Comparison of ENCODE assay signal across 24 mouse cellular contexts in genomic region chr1:55211081-55211480, GRCm38 (mm10). TPM values are rescaled to one million over a fixed set of nuclear protein-coding genes. Genes with fewer than 3 reads are reported as not detected.
DNase-seq lines count a peak whose midpoint lies in the region; ATAC-seq and TF ChIP-seq lines count a peak whose summit lies in the region.
"Had no signal": no experiment of that assay in that cellular context is flagged by ENCODE, and none has a peak within 500 bp of the region (broad histone marks: within the 10 kb centered on the region; RNA-seq: fewer than 3 reads in every experiment).

No protein-coding gene starts in this region.

- peak; percentile 48 for DNase-seq in adrenal gland, postnatal 14 days
- DNase-seq in adrenal gland, postnatal 4 days (ENCODE audit: low spot score in 2 of 2), result no peak
- no peak for DNase-seq in midbrain, embryonic 10.5 days (ENCODE audit: low spot score)
- no peak for DNase-seq in midbrain, embryonic 11.5 days (ENCODE audit: low spot score, missing footprints)
- no peak for DNase-seq in limb, embryonic 11.5 days (ENCODE audit: low spot score)
- DNase-seq in gastrocnemius, postnatal 4 days (ENCODE audit: low spot score in 2 of 2), result no peak
- DNase-seq: cerebellum, adult 2 months; cerebellum, postnatal 25 days; embryo, embryonic 11 days; gastrocnemius, adult 2 months; kidney, adult 11 months; liver, embryonic 13.5 days; midbrain, embryonic 14.5 days; right cerebral cortex, adult 18-20 months; right cerebral cortex, postnatal 4 days had no signal

- 0 out of 2 replicates have a peak, but pooled peaks cover 8% of the 10 kb centered on the region for H3K27me3 ChIP-seq in midbrain, embryonic 10.5 days (ENCODE audit: low read depth, poor library complexity, severe bottlenecking)
- no peaks in the 10 kb centered on the region for H3K27me3 ChIP-seq in midbrain, embryonic 11.5 days (ENCODE audit: control insufficient read depth, insufficient read depth, low read length)
- H3K27me3 ChIP-seq in limb, embryonic 11.5 days (ENCODE audit: control insufficient read depth, insufficient read depth, low read length), result no peaks in the 10 kb centered on the region
- H3K27me3 ChIP-seq: embryonic facial prominence, embryonic 15.5 days; liver, embryonic 13.5 days; neural tube, embryonic 13.5 days; Patski had no signal

- peak overlapping the region; percentile 13; the same call in 1 of the 2 replicates for H3K27ac ChIP-seq in midbrain, embryonic 10.5 days (replicated peaks)
- H3K27ac ChIP-seq in midbrain, embryonic 11.5 days (ENCODE audit: low read depth, low read length), result no peak overlapping the region
- peak overlapping the region; percentile 58; the same call in 1 of the 2 replicates for H3K27ac ChIP-seq in bone marrow, adult 2 months (ENCODE audit: control insufficient read depth, insufficient read depth, low read depth, low read length, poor library complexity)
- peak overlapping the region; percentile 52; the same call in 1 of the 2 replicates for H3K27ac ChIP-seq in limb, embryonic 11.5 days (replicated peaks; ENCODE audit: low read depth, low read length)
- H3K27ac ChIP-seq: embryonic facial prominence, embryonic 15.5 days; gastrocnemius, adult 2 months; heart, embryonic 10.5 days; liver, embryonic 13.5 days; neural tube, embryonic 13.5 days had no signal

- no peak for ATAC-seq in midbrain, embryonic 11.5 days (ENCODE audit: low FRiP score)
- ATAC-seq in limb, embryonic 11.5 days (ENCODE audit: insufficient number of reproducible peaks, low FRiP score, low TSS enrichment, low read depth), result no peak
- ATAC-seq: forebrain, embryonic 14.5 days; Patski had no signal

- 80% methylated on average over 8 of the region's 8 CpGs for WGBS in midbrain, embryonic 10.5 days
- 77% methylated on average over 8 of the region's 8 CpGs for WGBS in midbrain, embryonic 11.5 days
- 75% methylated on average over 8 of the region's 8 CpGs for WGBS in bone marrow, adult 2 months
- 79% methylated on average over 8 of the region's 8 CpGs for WGBS in limb, embryonic 11.5 days

- H3K4me3 ChIP-seq in midbrain, embryonic 10.5 days, result no peak overlapping the region
- no peak overlapping the region for H3K4me3 ChIP-seq in midbrain, embryonic 11.5 days (ENCODE audit: low read depth, low read length)
- H3K4me3 ChIP-seq in bone marrow, adult 2 months (replicated peaks; ENCODE audit: control insufficient read depth, low read depth, low read length), result no peak overlapping the region
- H3K4me3 ChIP-seq in limb, embryonic 11.5 days (ENCODE audit: low read depth, low read length), result no peak overlapping the region
- H3K4me3 ChIP-seq: embryonic facial prominence, embryonic 15.5 days; gastrocnemius, adult 2 months; heart, embryonic 10.5 days; liver, embryonic 13.5 days; myocyte; neural tube, embryonic 13.5 days had no signal

- no peak for TF ChIP-seq CTCF in bone marrow, adult 2 months (IDR thresholded peaks at IDR 0.05; ENCODE audit: control insufficient read depth, insufficient read depth, low read length)

- H3K9me3 ChIP-seq in midbrain, embryonic 10.5 days (replicated peaks), result no peaks in the 10 kb centered on the region
- H3K9me3 ChIP-seq in midbrain, embryonic 11.5 days (ENCODE audit: control insufficient read depth, low read length), result no peaks in the 10 kb centered on the region
- no peaks in the 10 kb centered on the region for H3K9me3 ChIP-seq in limb, embryonic 11.5 days (ENCODE audit: control insufficient read depth, low read length)
- H3K9me3 ChIP-seq: embryonic facial prominence, embryonic 15.5 days; G1E; heart, embryonic 10.5 days; liver, embryonic 13.5 days; neural tube, embryonic 13.5 days had no signal

- no peaks in the 10 kb centered on the region for H3K36me3 ChIP-seq in midbrain, embryonic 10.5 days
- H3K36me3 ChIP-seq in midbrain, embryonic 11.5 days (ENCODE audit: control insufficient read depth, insufficient read depth, low read length), result no peaks in the 10 kb centered on the region
- no peaks in the 10 kb centered on the region for H3K36me3 ChIP-seq in limb, embryonic 11.5 days (ENCODE audit: control insufficient read depth, insufficient read depth, low read length)
- H3K36me3 ChIP-seq: G1E; heart, embryonic 10.5 days; liver, embryonic 13.5 days; neural tube, embryonic 13.5 days had no signal

- peaks cover 20% of the 10 kb centered on the region for H3K4me1 ChIP-seq in midbrain, embryonic 10.5 days
- 0 out of 2 replicates have a peak, but pooled peaks cover 2% of the 10 kb centered on the region for H3K4me1 ChIP-seq in midbrain, embryonic 11.5 days (ENCODE audit: control insufficient read depth, insufficient read depth, low read length)
- peaks cover 12% of the 10 kb centered on the region for H3K4me1 ChIP-seq in bone marrow, adult 2 months (ENCODE audit: control insufficient read depth, insufficient read depth, low read length)
- peaks cover 14% of the 10 kb centered on the region for H3K4me1 ChIP-seq in limb, embryonic 11.5 days (ENCODE audit: control insufficient read depth, insufficient read depth, low read length)

- H3K4me2 ChIP-seq in midbrain, embryonic 11.5 days, result no peak overlapping the region
- H3K4me2 ChIP-seq in limb, embryonic 11.5 days (ENCODE audit: low read depth, severe bottlenecking), result no peak overlapping the region
- H3K4me2 ChIP-seq: embryonic facial prominence, embryonic 15.5 days; lung, embryonic 14.5 days; neural tube, embryonic 13.5 days had no signal

- TF ChIP-seq POLR2A in bone marrow, adult 2 months (IDR thresholded peaks at IDR 0.05; ENCODE audit: borderline replicate concordance, control insufficient read depth, low read depth, low read length), result no peak

- H3K9ac ChIP-seq in midbrain, embryonic 11.5 days (ENCODE audit: low read length), result no peak overlapping the region
- no peak overlapping the region for H3K9ac ChIP-seq in limb, embryonic 11.5 days (ENCODE audit: low read length)
- H3K9ac ChIP-seq: embryonic facial prominence, embryonic 15.5 days; liver, embryonic 13.5 days; lung, embryonic 14.5 days; neural tube, embryonic 13.5 days had no signal

RNA-seq across cellular contexts. Expression of gene Rftn2, which starts 15.5 kb away (rescaled TPM):
- 13.2 and 16.4 TPM in 2 replicates for total RNA-seq in adrenal gland, postnatal 14 days (2021)
- 10 to 100 TPM; 32.7 to 33.0 TPM for total RNA-seq in adrenal gland, postnatal 4 days (2021)
- 5.8 TPM in 2 replicates for polyA plus RNA-seq in midbrain, embryonic 10.5 days (2016; fragmentation: Nextera tagmentation; extraction: Ambion mirVana)
- 6.4 and 7.3 TPM in 2 replicates for polyA plus RNA-seq in midbrain, embryonic 11.5 days (2014; fragmentation: Nextera tagmentation; extraction: Ambion mirVana)
- 0.95 and 1.7 TPM in 2 replicates for polyA plus RNA-seq in bone marrow, adult 2 months (2011; ENCODE audit: insufficient read depth, insufficient read length, low replicate concordance, missing spikeins)
- polyA plus RNA-seq in limb, embryonic 11.5 days (2014; fragmentation: Nextera tagmentation; extraction: Ambion mirVana), result 26.7 and 30.0 TPM in 2 replicates
- total RNA-seq in gastrocnemius, postnatal 4 days (2021), result 10 to 100 TPM; 23.9 to 25.8 TPM

RNA-seq across cellular contexts. Expression of gene Mars2, which starts 25.9 kb away (rescaled TPM):
- total RNA-seq in adrenal gland, postnatal 14 days (2021), result 6.4 and 7.1 TPM in 2 replicates
- total RNA-seq in adrenal gland, postnatal 4 days (2021), result 1 to 10 TPM; 5.2 to 6.0 TPM
- 2.8 and 3.2 TPM in 2 replicates for polyA plus RNA-seq in midbrain, embryonic 10.5 days (2016; fragmentation: Nextera tagmentation; extraction: Ambion mirVana)
- 2.8 and 2.9 TPM in 2 replicates for polyA plus RNA-seq in midbrain, embryonic 11.5 days (2014; fragmentation: Nextera tagmentation; extraction: Ambion mirVana)
- 1.4 and 1.5 TPM in 2 replicates for polyA plus RNA-seq in bone marrow, adult 2 months (2011; ENCODE audit: insufficient read depth, insufficient read length, low replicate concordance, missing spikeins)
- 2.4 and 2.8 TPM in 2 replicates for polyA plus RNA-seq in limb, embryonic 11.5 days (2014; fragmentation: Nextera tagmentation; extraction: Ambion mirVana)
- total RNA-seq in gastrocnemius, postnatal 4 days (2021), result 1 to 10 TPM; 4.2 to 5.0 TPM
